In genomic region chr5:139803165-139803564, GRCm38 (mm10) we compare ENCODE assay signal across 12 mouse cellular contexts. TPM values are rescaled to one million over a fixed set of nuclear protein-coding genes. Genes with fewer than 3 reads are reported as not detected.
DNase-seq lines count a peak whose midpoint lies in the region; ATAC-seq and TF ChIP-seq lines count a peak whose summit lies in the region.
"Had no signal": no experiment of that assay in that cellular context is flagged by ENCODE, and none has a peak within 500 bp of the region (broad histone marks: within the 10 kb centered on the region; RNA-seq: fewer than 3 reads in every experiment).

No protein-coding gene starts in this region.

- H3K4me2 ChIP-seq in heart, embryonic 15.5 days: peak overlapping the region; percentile 20; the same call in 1 of the 2 replicates
- H3K4me2 ChIP-seq in limb, embryonic 13.5 days (replicated peaks): no peak overlapping the region
- H3K4me2 ChIP-seq in stomach, postnatal 0 days (replicated peaks; ENCODE audit: low read depth): no peak overlapping the region

- no peak for DNase-seq in heart, postnatal 25 days (ENCODE audit: low spot score)
- peak; percentile 43 for DNase-seq in testis, postnatal 10 days (ENCODE audit: low spot score)
- DNase-seq in testis, postnatal 14 days (ENCODE audit: low spot score): no peak
- no peak for DNase-seq in stomach, postnatal 0 days (ENCODE audit: low spot score)
- DNase-seq in layer of hippocampus, adult 8-10 months (ENCODE audit: low spot score in 2 of 2): no peak
- no peak for DNase-seq in adrenal gland, postnatal 14 days

- peak overlapping the region; percentile 66 for H3K27ac ChIP-seq in heart, embryonic 15.5 days
- peak overlapping the region; percentile 33; the same call in 1 of the 2 replicates for H3K27ac ChIP-seq in limb, embryonic 13.5 days
- no peak overlapping the region for H3K27ac ChIP-seq in stomach, postnatal 0 days (replicated peaks)
- H3K27ac ChIP-seq: embryonic facial prominence, embryonic 15.5 days; hindbrain, embryonic 12.5 days had no signal

- no peak for ATAC-seq in heart, embryonic 15.5 days (replicated peaks; ENCODE audit: insufficient number of reproducible peaks, insufficient read depth, low FRiP score, low read depth)
- no peak for ATAC-seq in limb, embryonic 13.5 days (ENCODE audit: low FRiP score, low read depth)
- ATAC-seq in stomach, postnatal 0 days (ENCODE audit: low FRiP score, low TSS enrichment): peak; percentile 3; the same call in 1 of the 2 replicates

- H3K27me3 ChIP-seq in heart, embryonic 15.5 days: no peaks in the 10 kb centered on the region
- H3K27me3 ChIP-seq in limb, embryonic 13.5 days: no peaks in the 10 kb centered on the region
- H3K27me3 ChIP-seq in stomach, postnatal 0 days (ENCODE audit: control insufficient read depth, insufficient read depth, low read length): no peaks in the 10 kb centered on the region
- H3K27me3 ChIP-seq: embryonic facial prominence, embryonic 15.5 days had no signal

- H3K4me3 ChIP-seq in heart, embryonic 15.5 days: no peak overlapping the region
- no peak overlapping the region for H3K4me3 ChIP-seq in limb, embryonic 13.5 days
- no peak overlapping the region for H3K4me3 ChIP-seq in stomach, postnatal 0 days (ENCODE audit: low read depth, low read length)
- H3K4me3 ChIP-seq: embryonic facial prominence, embryonic 15.5 days had no signal

- no peak for TF ChIP-seq CTCF in stomach, postnatal 0 days (IDR thresholded peaks at IDR 0.05; ENCODE audit: low read depth)

- WGBS in heart, embryonic 15.5 days: 77% methylated on average over 8 of the region's 8 CpGs
- WGBS in limb, embryonic 13.5 days: 66% methylated on average over 8 of the region's 8 CpGs
- WGBS in stomach, postnatal 0 days: 73% methylated on average over 8 of the region's 8 CpGs

- intact Hi-C loops in heart, postnatal 25 days (cut with DNase I): loop anchor here (2.0 kb wide), 1 partner anchor 26 kb away; no protein-coding TSS in a partner anchor

- TF ChIP-seq EP300 in stomach, postnatal 0 days (optimal IDR thresholded peaks at IDR 0.05): no peak

- no peak overlapping the region for H3K9ac ChIP-seq in heart, embryonic 15.5 days
- no peak overlapping the region for H3K9ac ChIP-seq in limb, embryonic 13.5 days
- H3K9ac ChIP-seq in stomach, postnatal 0 days (ENCODE audit: low read length): no peak overlapping the region
- H3K9ac ChIP-seq: embryonic facial prominence, embryonic 15.5 days had no signal

- H3K36me3 ChIP-seq in heart, embryonic 15.5 days: peaks cover 33% of the 10 kb centered on the region
- H3K36me3 ChIP-seq in limb, embryonic 13.5 days: peaks cover 13% of the 10 kb centered on the region
- peaks cover 21% of the 10 kb centered on the region for H3K36me3 ChIP-seq in stomach, postnatal 0 days (ENCODE audit: control insufficient read depth, insufficient read depth, low read length)

- H3K4me1 ChIP-seq in heart, embryonic 15.5 days (replicated peaks): peaks cover 43% of the 10 kb centered on the region
- peaks cover 24% of the 10 kb centered on the region for H3K4me1 ChIP-seq in limb, embryonic 13.5 days
- peaks cover 2% of the 10 kb centered on the region; the same call in 1 of the 2 replicates for H3K4me1 ChIP-seq in stomach, postnatal 0 days (replicated peaks; ENCODE audit: control insufficient read depth, insufficient read depth)

- no peaks in the 10 kb centered on the region for H3K9me3 ChIP-seq in heart, embryonic 15.5 days (replicated peaks)
- no peaks in the 10 kb centered on the region for H3K9me3 ChIP-seq in limb, embryonic 13.5 days
- no peaks in the 10 kb centered on the region for H3K9me3 ChIP-seq in stomach, postnatal 0 days (ENCODE audit: control insufficient read depth, low read length)
- H3K9me3 ChIP-seq: embryonic facial prominence, embryonic 15.5 days; hindbrain, embryonic 12.5 days had no signal

RNA-seq across cellular contexts. Expression of gene Mafk, which starts 11.9 kb away (rescaled TPM):
- 19.1 and 23.0 TPM in 2 replicates for polyA plus RNA-seq in heart, embryonic 15.5 days (2015; fragmentation: Nextera tagmentation; extraction: Ambion mirVana)
- 10 to 100 TPM; 30.2 to 30.9 TPM for total RNA-seq in heart, postnatal 25 days (2021)
- polyA plus RNA-seq in limb, embryonic 13.5 days (2015; fragmentation: Nextera tagmentation; extraction: Ambion mirVana): 7.3 and 8.6 TPM in 2 replicates
- polyA plus RNA-seq in stomach, postnatal 0 days (2015; fragmentation: Nextera tagmentation; extraction: Ambion mirVana): 19.4 TPM in 2 replicates
- 10 to 100 TPM in 2 of 4 experiments, 1 to 10 TPM in 2; 9.2 to 16.4 (median 10.5) TPM for total RNA-seq in layer of hippocampus, adult 8-10 months (2022)
- 25.1 and 29.8 TPM in 2 replicates for total RNA-seq in adrenal gland, postnatal 14 days (2021)

RNA-seq across cellular contexts. Expression of gene Tmem184a, which starts 16.6 kb away (rescaled TPM):
- polyA plus RNA-seq in heart, embryonic 15.5 days (2015; fragmentation: Nextera tagmentation; extraction: Ambion mirVana): 0.18 and 1.9 TPM in 2 replicates
- under 1 TPM; 0.16 to 0.17 TPM for total RNA-seq in heart, postnatal 25 days (2021)
- 1.8 and 2.0 TPM in 2 replicates for polyA plus RNA-seq in limb, embryonic 13.5 days (2015; fragmentation: Nextera tagmentation; extraction: Ambion mirVana)
- polyA plus RNA-seq in stomach, postnatal 0 days (2015; fragmentation: Nextera tagmentation; extraction: Ambion mirVana): 72.0 and 84.3 TPM in 2 replicates
- 1 to 10 TPM in 1 of 4 experiments, under 1 TPM in 3; 0.37 to 1.1 (median 0.68) TPM for total RNA-seq in layer of hippocampus, adult 8-10 months (2022)
- 0.56 and 0.89 TPM in 2 replicates for total RNA-seq in adrenal gland, postnatal 14 days (2021)

RNA-seq across cellular contexts. Expression of gene Gm26938, which starts 23.0 kb away (rescaled TPM):
- not detected in 2 replicates for polyA plus RNA-seq in heart, embryonic 15.5 days (2015; fragmentation: Nextera tagmentation; extraction: Ambion mirVana)
- not detected for total RNA-seq in heart, postnatal 25 days (2021)
- not detected in 2 replicates for polyA plus RNA-seq in limb, embryonic 13.5 days (2015; fragmentation: Nextera tagmentation; extraction: Ambion mirVana)
- not detected in 2 replicates for polyA plus RNA-seq in stomach, postnatal 0 days (2015; fragmentation: Nextera tagmentation; extraction: Ambion mirVana)
- not detected for total RNA-seq in layer of hippocampus, adult 8-10 months (2022)
- not detected in 2 replicates for total RNA-seq in adrenal gland, postnatal 14 days (2021)
- total RNA-seq: monocyte, adult 5-6 weeks had no signal
- polyA plus RNA-seq: brain, embryonic 14.5 days; embryonic facial prominence, embryonic 15.5 days; hindbrain, embryonic 12.5 days had no signal

RNA-seq across cellular contexts. Expression of gene Psmg3, which starts 23.5 kb away (rescaled TPM):
- polyA plus RNA-seq in heart, embryonic 15.5 days (2015; fragmentation: Nextera tagmentation; extraction: Ambion mirVana): 33.2 and 39.2 TPM in 2 replicates
- total RNA-seq in heart, postnatal 25 days (2021): 10 to 100 TPM; 10.2 to 11.1 TPM
- polyA plus RNA-seq in limb, embryonic 13.5 days (2015; fragmentation: Nextera tagmentation; extraction: Ambion mirVana): 68.3 and 80.7 TPM in 2 replicates
- polyA plus RNA-seq in stomach, postnatal 0 days (2015; fragmentation: Nextera tagmentation; extraction: Ambion mirVana): 50.6 and 51.0 TPM in 2 replicates
- 10 to 100 TPM; 17.6 to 19.2 (median 18.5) TPM for total RNA-seq in layer of hippocampus, adult 8-10 months (2022)
- 14.7 and 18.3 TPM in 2 replicates for total RNA-seq in adrenal gland, postnatal 14 days (2021)

RNA-seq across cellular contexts. Expression of gene Ints1, which starts 27.7 kb away (rescaled TPM):
- polyA plus RNA-seq in heart, embryonic 15.5 days (2015; fragmentation: Nextera tagmentation; extraction: Ambion mirVana): 12.6 and 20.6 TPM in 2 replicates
- 10 to 100 TPM; 43.3 to 47.3 TPM for total RNA-seq in heart, postnatal 25 days (2021)
- polyA plus RNA-seq in limb, embryonic 13.5 days (2015; fragmentation: Nextera tagmentation; extraction: Ambion mirVana): 25.2 and 29.2 TPM in 2 replicates
- polyA plus RNA-seq in stomach, postnatal 0 days (2015; fragmentation: Nextera tagmentation; extraction: Ambion mirVana): 7.9 and 8.0 TPM in 2 replicates
- 100 to 1,000 TPM in 1 of 4 experiments, 10 to 100 TPM in 3; 80.3 to 100 (median 97.2) TPM for total RNA-seq in layer of hippocampus, adult 8-10 months (2022)
- total RNA-seq in adrenal gland, postnatal 14 days (2021): 46.7 and 48.2 TPM in 2 replicates
